27 mouse cellular contexts compared by ENCODE assay signal in the genomic region with DNA sequence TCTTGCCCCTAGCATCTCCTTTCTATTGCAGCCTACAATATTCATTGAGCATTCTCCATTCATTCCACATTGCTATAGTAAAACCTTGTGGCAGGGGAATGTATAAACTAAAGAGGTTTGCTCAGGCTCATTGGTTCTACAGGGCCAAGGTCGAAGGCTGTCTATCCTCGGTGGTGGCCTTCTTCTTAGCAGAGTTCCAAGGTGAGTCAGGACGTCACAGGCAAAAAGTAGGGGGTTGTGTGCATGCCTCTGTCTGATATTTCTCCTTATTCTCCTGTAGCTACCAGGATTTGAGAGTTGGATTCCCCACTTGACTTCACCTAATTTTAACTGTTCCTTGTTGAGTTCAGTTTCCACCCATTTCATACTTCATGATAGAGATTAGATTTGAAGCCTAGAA. TPM values are rescaled to one million over a fixed set of nuclear protein-coding genes. Genes with fewer than 3 reads are reported as not detected.
"Had no signal": no experiment of that assay in that cellular context is flagged by ENCODE, and none has a peak within 500 bp of the region (broad histone marks: within the 10 kb centered on the region; RNA-seq: fewer than 3 reads in every experiment).

No protein-coding gene starts in this region.

- H3K9me3 ChIP-seq: heart, embryonic 13.5 days; heart, embryonic 15.5 days; hindbrain, embryonic 13.5 days; hindbrain, embryonic 15.5 days; limb, embryonic 13.5 days; limb, embryonic 15.5 days; liver, embryonic 12.5 days had no signal

- DNase-seq: gastrocnemius, postnatal 14 days; gastrocnemius, postnatal 36 days; heart, adult 11 months; heart, adult 2 months; heart, postnatal 14 days; heart, postnatal 36 days; kidney, adult 11 months; kidney, adult 2 months; kidney, adult 9 months; kidney, postnatal 25 days; layer of hippocampus, adult 9-11 months; layer of hippocampus, postnatal 36 days; left cerebral cortex, postnatal 4 days; lung, adult 18-20 months had no signal

- H3K4me3 ChIP-seq: heart, adult 2 months; heart, embryonic 13.5 days; heart, embryonic 15.5 days; hindbrain, embryonic 13.5 days; hindbrain, embryonic 15.5 days; limb, embryonic 13.5 days; limb, embryonic 15.5 days; liver, embryonic 12.5 days had no signal

- H3K27me3 ChIP-seq: heart, embryonic 13.5 days; heart, embryonic 15.5 days; hindbrain, embryonic 13.5 days; hindbrain, embryonic 15.5 days; limb, embryonic 13.5 days; limb, embryonic 15.5 days; liver, embryonic 12.5 days had no signal

- ATAC-seq: hindbrain, postnatal 0 days; intestine, embryonic 16.5 days; liver, embryonic 12.5 days had no signal

- H3K27ac ChIP-seq: heart, adult 2 months; heart, embryonic 13.5 days; heart, embryonic 15.5 days; hindbrain, embryonic 13.5 days; hindbrain, embryonic 15.5 days; hindbrain, postnatal 0 days; kidney, postnatal 0 days; limb, embryonic 13.5 days; limb, embryonic 15.5 days; liver, embryonic 12.5 days; liver, embryonic 14.5 days had no signal

- H3K36me3 ChIP-seq: heart, embryonic 13.5 days; heart, embryonic 15.5 days; hindbrain, embryonic 13.5 days; hindbrain, embryonic 15.5 days; limb, embryonic 13.5 days; limb, embryonic 15.5 days; liver, embryonic 12.5 days had no signal

- H3K4me1 ChIP-seq: heart, embryonic 15.5 days; hindbrain, embryonic 13.5 days; hindbrain, embryonic 15.5 days; limb, embryonic 13.5 days; limb, embryonic 15.5 days; liver, embryonic 12.5 days had no signal

- H3K4me2 ChIP-seq: heart, embryonic 11.5 days; heart, embryonic 13.5 days; heart, embryonic 15.5 days; hindbrain, embryonic 13.5 days; hindbrain, embryonic 15.5 days; limb, embryonic 13.5 days; limb, embryonic 15.5 days; liver, embryonic 12.5 days had no signal

- H3K9ac ChIP-seq: heart, embryonic 13.5 days; heart, embryonic 15.5 days; hindbrain, embryonic 13.5 days; hindbrain, embryonic 15.5 days; limb, embryonic 13.5 days; limb, embryonic 15.5 days; liver, embryonic 12.5 days; liver, embryonic 14.5 days had no signal

RNA-seq across cellular contexts. Expression of a gene that starts 29.9 kb away (rescaled TPM):
- total RNA-seq: hematopoietic stem cell, adult 5-6 weeks had no signal
